Mouse (Mus musculus) adrenal gland, adult 10 weeks (tissue): Measurements from ENCODE around the gene Elfn1. TPM values are rescaled to one million over a fixed set of nuclear protein-coding genes. Genes with fewer than 3 reads are reported as not detected.

ENCODE experiments used
- polyA plus RNA-seq: library from polyadenylated mRNA; stranded (reverse); fragments of 350-450 nt; fragmentation: Illumina TruSeq; extraction: RNeasy Lipid Tissue Mini Kit (QIAGEN cat#74804); gene quantifications from one replicate; pipeline ENCODE4 v1.2.3, GENCODE M21; 2014; ENCODE audit warnings: low read depth, low replicate concordance

Gene Elfn1
- polyA plus RNA-seq, result 2.3 TPM

GRCm38 (mm10) chr5:139907714-139908242, at the start of gene Elfn1:
Gene Elfn1, plus strand, starts transcription at chr5:139907943.

Other genes starting within 250 kb of the Elfn1 start
- gene Micall2, start 171.6 kb upstream of the Elfn1 start, polyA plus RNA-seq, result 0.64 TPM
- 0.58 TPM for gene Ints1, start 132.3 kb upstream of the Elfn1 start, polyA plus RNA-seq
- gene Mafk, start 116.4 kb upstream of the Elfn1 start, polyA plus RNA-seq, result 12.7 TPM
- not detected for gene Tmem184a, start 88.0 kb upstream of the Elfn1 start, polyA plus RNA-seq
- gene Gm26938, start 81.5 kb upstream of the Elfn1 start, polyA plus RNA-seq, result not detected
- not detected for gene Psmg3, start 81.1 kb upstream of the Elfn1 start, polyA plus RNA-seq